Mouse (Mus musculus): ENCODE data around the gene Prdx2.

GRCm38 (mm10) chr8:84973803-84974542 lies 4.6 kb downstream of the Prdx2 start:
- TF ChIP-seq GATA1 (IDR thresholded peaks at IDR 0.05; ENCODE audit: borderline replicate concordance, low read length) = no peak
- no peak for TF ChIP-seq FLI1 (IDR thresholded peaks at IDR 0.05; ENCODE audit: low read length)

Measured in megakaryocyte, embryonic 14.5 days (primary cell).